Mouse (Mus musculus) gastrocnemius, postnatal 14 days (tissue): ENCODE data around the gene 4930507D05Rik. TPM values are rescaled to one million over a fixed set of nuclear protein-coding genes. Genes with fewer than 3 reads are reported as not detected.
"Not testable (repeated sequence)": the region's sequence is repeated elsewhere in the genome, so short reads cannot be mapped to it uniquely, and the experiment has no call there.

Experiments used
- DNase-seq: peaks from one replicate; pipeline ENCODE4 v3.0.0; 2021; ENCODE audit warnings: mixed read lengths
- intact Hi-C: fragments of 180-260 bp; cut with DNase I; formaldehyde crosslinking; loops from one replicate; pipeline ENCODE4 v1.15.1; 2025; ENCODE audit warnings: low total_unique reads
- long read RNA-seq, 2 experiments: library from polyadenylated mRNA; stranded (forward); transcript quantifications; one replicate each; pipeline ENCODE4 v2.0.0; 2021
- total RNA-seq, 2 experiments: library from RNA; stranded (reverse); gene quantifications; 2 replicates each; pipeline ENCODE4 v1.2.3; 2021

The 4930507D05Rik gene
- under 1 TPM; 0.16 to 0.23 TPM for total RNA-seq
- long read RNA-seq, experiment 1 = 0 reads
- long read RNA-seq, experiment 2 = 0 reads

DNA sequence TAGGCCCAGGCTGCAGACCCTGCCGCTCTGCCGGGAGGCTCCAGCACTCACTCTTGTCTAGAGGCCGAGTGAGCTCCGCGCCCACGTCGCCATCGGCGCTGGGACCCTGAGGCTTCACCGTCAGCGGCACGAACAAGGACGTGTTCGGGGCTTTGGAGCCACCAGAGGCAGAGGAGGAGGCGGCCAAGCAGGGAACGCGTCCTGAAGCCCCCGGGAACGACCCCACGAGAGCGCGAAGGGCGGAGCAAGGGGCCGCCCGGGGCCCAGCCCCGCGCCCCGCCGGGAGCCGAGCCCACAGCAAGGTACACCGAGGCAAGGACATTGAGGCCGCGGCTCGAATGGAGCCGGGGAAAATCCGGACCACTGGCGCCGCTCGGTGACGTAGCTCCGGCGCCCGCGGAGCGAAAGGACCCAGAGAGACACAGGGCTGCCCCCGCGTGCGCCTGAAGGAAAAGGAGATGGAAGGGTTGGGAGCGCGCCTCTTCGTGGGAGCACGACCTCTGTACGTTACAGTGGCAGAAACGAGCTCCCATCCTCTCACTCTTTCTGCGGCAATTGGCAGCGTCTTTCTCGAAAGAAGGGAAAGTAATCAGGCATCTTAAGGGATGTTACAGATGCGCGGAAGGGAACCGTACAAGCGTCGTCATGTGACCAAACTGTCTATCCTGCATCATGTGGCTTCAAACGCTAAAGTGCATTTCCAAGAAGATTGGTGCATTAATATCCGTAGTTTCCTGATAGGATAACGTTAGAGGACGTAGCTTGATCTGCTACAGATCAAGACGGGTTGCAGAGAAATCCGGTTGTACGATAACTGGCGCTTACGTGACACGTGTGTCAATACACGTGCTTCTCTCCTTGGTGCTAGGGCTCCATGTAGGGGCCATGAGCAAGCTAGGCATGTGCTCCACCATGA, at the start of gene 4930507D05Rik, which contains the start of gene Supv3l1:
4930507D05Rik (plus strand) TSS at position 126 of the 916 bp plus-strand sequence.
Supv3l1 (minus strand) TSS at position 375 of the 916 bp plus-strand sequence.
- intact Hi-C loops = loop anchor here (5.0 kb wide), 1 partner anchor 38 kb away; the partner anchor contains the start of gene Vps26a
- DNase-seq = peak; percentile 90

DNA sequence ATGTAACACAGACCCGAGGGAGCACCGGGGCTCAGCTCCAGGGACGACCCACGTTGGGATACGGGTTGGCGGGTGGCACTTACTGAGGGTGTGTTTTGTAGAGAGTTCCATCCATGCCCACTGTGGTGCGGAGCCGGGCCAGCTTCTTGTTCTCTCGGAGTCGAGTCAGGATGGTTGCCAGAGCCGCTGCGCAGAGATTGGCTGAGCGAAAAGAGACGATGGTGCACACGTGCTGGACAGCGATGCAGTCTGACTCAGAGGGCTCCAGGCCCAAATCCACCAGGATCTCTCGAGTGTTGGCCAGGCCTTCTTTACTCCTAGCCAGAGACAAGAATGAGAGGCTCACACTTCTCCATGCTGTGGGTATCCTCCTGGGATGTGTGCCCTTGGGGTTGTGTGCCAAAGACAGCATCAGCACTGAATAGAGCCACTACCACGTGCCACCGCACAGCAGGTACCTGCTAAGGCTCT, 47.6 kb upstream of the 4930507D05Rik start:
- intact Hi-C loops = loop anchor here (10.0 kb wide), 1 partner anchor 57 kb away; no protein-coding TSS in a partner anchor
- peak; percentile 66 for DNase-seq

DNA sequence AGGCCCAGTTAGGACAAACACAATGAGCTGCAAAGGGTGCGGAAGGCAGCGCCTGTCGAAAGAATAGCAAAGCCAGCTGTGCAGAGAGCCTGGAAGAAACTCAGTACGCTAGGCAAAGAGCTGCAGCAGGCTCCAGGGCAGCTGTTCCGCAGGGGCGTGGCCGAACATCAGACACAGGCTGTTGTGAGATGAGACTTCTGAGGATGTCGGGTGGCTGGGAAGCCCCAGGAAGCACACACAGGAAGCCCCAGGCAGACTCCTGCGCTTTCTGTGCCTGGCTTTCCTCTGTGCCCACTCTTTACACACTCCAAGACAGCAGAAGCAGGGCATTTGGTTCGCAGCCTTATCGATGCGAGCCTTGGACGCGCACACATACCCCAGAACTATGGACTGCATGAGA, 44.4 kb upstream of the 4930507D05Rik start:
- intact Hi-C loops = loop anchor here (10.0 kb wide), 1 partner anchor 60 kb away; no protein-coding TSS in a partner anchor
- DNase-seq = peak; percentile 79

DNA sequence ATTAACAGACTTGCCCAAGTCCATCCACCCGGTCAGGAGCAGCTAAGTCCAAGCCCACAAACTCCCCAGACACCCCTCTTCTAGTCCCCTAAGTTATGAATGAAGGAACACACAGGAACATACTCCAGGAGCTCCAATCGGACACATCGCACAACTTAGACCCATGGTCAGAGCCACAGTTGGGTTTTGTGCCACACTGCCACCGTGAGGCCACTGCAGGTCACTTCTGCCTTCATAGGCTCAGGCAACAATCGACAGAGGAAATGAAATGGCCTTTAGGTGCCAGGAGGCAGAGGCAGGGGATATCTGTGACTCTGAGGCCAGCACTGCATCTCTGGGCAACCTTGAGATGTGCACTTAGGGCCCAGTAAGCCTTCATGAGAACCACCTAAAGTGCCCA, 38.3 kb upstream of the 4930507D05Rik start:
- intact Hi-C loops = loop anchor here (2.0 kb wide), 1 partner anchor 134 kb away; no protein-coding TSS in a partner anchor

DNA sequence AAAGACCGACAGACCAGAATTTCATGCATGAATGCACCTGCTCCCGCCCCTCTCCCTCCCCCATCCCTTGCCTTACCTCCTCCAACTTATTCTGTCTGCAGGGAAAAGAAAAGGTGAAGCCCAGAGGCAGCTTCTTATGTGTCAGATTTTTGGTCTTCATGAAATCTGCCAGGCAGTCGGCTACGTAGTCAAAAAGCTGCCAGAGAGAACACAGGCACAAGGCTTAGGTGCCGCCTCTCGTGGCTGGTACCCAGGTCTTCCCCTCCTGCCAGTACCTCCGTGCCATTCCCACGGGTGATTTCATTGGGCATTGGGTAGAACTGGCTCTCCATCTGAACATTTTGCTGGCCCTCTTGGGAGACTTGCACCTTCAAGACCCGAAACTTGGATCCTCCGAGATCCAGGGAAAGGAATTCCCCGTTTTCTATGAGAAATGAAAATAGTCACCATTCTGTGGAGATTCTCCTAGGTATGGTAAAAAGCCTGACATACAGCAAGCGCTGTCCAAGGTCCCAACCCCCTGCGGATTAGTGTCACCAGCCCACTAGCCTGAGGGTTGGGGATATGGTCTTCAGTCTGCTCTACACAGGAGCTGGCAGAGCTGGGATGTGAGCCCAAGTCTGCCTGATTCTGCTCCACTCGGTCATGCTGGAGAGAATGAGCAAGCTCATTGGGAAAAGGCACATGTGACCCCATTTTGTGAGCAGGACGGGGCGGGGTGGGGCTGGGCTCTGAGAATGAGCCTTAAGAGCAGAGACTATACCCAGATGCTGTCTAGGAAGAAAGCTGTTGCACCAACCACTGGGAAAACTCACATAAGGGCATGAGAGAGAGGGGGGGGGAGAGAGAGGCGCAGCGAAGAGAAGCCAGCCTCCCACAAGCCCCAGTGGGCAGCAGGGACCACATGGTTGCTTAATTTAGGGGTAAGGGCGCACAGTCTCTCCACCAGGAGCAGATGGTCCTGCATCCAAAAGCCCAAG, 37.6 kb upstream of the 4930507D05Rik start:
- DNase-seq = no peak
- intact Hi-C loops = loop anchor here (2.0 kb wide), 1 partner anchor 135 kb away; no protein-coding TSS in a partner anchor

More for the DNA sequence above, 38.3 kb upstream of the 4930507D05Rik start:
- DNase-seq = peak; percentile 64

DNA sequence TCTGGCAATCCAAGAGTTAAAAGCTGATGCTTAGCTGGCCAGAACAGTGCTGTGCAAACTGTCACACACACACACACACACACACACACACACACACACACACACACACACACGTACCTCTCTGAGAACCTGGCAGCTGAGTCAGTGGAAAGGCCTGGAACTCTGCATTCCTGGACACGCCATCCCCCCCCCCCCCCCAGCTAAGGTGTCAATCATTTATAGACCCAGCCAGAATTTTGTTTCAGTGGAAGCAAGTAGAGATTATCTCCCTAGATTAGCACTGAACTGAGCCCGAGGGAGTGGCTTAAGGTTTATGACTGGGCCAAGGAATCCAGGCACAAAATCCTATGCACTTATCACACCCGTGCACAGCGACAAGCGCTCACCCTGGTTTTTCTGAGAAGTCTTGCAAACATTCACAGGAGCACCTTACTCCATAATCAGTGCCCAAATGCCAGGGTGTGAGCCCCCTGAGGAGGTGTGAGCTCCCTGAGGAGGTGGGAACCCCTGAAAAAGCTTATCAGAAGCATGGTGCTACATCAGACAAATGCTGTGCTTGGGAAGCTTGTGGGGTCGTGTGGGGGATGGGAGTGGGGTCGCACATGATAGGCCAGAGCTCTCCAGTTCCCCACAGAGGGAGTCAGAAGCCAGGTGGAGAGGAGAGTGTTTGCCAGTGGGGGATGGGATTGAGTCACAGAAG, 36.2 kb upstream of the 4930507D05Rik start:
- intact Hi-C loops = no loop called here
- no peak for DNase-seq

DNA sequence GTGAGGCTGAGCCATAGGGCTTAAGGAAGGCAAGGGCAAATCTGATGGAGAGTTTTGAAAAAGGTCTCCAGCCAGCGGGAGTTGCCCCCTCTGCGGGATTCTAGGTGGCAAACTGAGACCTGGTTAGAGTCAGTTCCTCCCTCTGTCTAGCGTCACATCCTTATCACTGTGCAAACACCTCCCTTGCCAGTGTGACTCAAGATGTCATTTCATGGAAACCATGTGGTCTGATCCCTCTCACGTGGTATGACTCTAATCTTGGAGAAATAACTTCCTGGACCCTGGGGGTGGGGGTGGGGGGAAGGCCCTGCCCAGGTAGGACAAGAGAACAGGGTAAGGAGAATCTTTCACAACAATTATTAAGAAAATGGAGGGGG, 35.7 kb upstream of the 4930507D05Rik start:
- DNase-seq = no peak
- intact Hi-C loops = no loop called here

DNA sequence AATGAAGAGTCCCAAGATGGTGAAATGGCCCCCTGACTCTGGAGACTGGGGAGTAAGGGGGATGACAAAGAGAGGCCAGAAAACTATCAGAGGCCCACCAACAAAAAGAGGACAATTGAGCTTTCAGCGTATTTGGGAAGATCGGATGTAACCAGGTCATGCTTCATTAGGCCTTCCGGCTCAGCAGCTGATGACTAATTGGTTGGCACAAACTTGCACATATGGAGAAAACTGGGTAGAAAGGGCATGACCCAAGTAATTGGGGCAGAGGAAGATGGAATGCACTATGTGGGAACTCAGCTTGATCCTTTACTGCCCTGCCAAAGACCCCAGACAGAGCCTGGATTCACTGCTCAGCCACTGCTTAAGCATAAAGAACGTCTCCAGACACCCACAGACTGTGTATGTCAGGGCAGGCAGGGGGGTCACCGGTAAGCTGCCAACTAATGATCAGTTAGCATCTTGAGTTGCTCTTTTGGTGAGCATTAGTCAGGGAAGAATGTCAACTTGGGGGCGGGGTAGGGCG, 30.4 kb upstream of the 4930507D05Rik start:
- no peak for DNase-seq
- intact Hi-C loops = no loop called here

DNA sequence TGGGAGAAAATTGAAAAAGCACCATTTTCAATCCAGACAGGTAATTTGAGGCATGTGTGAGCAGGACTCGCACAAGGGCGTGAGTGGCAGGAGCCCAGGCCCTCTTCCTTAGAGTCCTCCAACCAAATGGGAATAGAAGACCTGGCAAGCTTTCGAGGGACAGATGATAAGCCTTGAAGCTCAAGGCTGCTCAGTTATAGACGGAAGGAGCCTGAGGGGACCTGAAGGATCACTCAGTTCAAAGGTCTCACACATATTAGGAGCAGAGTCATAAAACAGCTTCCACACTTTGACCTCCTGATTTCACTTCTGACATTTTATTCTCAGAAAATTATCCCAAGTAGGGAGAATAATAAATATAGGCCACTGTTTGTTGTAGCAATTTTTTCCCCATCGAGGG, 29.9 kb upstream of the 4930507D05Rik start:
- DNase-seq = no peak
- intact Hi-C loops = no loop called here

DNA sequence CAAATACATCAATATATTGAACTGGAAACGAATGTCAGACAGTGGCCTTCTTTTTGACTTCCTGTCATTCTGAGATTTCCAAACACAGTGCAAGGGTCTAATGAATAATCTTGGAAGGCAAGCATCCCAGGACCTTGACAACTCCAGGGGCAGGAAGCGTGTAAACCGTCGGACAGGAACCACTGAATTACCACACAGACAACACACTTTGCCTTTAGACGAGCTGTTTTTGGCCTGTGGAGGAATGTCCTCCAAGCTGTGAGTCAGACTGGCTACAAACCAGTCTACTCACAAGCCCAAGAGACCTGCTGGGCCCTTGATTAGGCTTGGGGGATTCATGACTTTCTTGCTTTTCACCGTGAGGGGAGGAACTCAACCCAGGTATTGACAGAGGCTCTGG, 28.9 kb upstream of the 4930507D05Rik start:
- no peak for DNase-seq
- intact Hi-C loops = no loop called here

DNA sequence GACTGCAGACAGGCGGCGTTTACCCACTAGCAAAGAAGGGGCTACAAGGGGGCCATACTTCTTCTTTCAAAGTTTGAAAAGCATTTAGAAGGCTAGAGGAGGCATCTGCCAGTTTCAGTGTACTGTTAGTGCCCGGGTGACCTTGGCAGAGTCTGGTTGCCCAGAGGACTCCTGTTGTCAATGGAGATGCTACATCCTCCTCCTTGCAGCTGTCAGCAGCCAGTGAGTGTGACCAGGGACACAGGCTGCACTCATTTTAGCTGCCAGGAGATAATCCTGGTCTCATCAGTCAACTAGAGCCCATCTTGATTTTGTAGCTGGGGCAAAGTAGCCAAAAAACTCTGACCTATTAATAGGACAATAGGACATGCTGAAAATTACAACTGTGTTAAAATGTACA, 28.2 kb upstream of the 4930507D05Rik start:
- no peak for DNase-seq
- intact Hi-C loops = no loop called here

DNA sequence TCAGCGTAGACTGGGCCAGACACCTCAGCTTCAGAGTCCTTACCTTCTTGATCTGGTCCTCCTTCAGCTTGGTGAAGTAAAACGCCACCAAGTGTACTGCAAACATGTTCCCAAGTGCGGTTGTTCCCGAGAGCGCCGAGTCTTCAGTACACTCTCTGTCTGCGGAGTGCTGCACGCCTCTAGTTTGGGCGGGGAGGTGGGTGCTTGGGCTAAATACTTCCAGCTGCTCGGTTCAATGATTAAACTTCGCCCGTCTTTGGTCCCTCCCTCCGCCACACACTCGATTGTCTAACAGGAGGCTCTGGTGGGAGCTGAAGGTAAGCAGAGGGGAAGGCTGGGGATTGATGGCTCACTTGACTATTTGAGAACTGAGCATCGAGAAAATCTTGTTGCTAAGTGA, 27.0 kb upstream of the 4930507D05Rik start, which contains the start of gene Hkdc1:
Hkdc1 (minus strand) TSS at position 237 of the 400 bp plus-strand sequence.
- intact Hi-C loops = no loop called here
- DNase-seq = no peak

DNA sequence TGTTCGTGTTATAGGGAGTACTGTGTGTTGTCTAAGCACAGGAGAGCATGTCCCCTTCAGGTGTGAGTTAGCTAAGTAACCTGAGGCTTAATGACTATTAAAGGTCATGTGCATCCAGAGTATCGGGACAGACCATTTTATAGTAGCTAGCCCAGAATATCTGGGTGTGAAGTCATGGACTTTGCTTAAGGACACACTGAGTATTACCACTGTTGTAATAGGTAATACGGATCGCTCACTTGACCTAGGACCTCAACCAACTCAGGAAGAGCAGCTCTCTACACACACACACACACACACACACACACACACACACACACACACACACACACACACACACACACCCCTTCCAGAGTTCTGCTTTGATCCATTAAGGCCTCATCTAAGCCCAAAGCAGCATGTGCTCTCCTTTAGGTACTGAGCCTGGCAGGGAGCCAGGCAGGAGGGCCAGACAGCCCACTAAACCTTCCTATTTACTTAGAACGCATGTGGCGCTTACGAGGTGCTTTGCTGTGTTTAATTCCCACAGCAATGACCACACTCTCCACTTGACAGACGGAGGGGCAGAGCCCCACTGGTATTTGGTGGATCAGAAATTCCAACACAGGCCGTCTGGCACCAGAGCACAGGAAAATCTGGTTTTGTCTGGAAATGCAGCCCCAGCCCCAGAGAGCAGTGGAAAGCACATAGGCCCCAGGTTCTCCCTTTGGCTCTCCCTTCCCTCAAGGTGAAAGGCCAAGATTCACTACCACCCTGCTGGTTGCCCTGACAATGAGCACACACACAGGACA, 24.0 kb upstream of the 4930507D05Rik start:
- no peak for DNase-seq
- intact Hi-C loops = no loop called here

DNA sequence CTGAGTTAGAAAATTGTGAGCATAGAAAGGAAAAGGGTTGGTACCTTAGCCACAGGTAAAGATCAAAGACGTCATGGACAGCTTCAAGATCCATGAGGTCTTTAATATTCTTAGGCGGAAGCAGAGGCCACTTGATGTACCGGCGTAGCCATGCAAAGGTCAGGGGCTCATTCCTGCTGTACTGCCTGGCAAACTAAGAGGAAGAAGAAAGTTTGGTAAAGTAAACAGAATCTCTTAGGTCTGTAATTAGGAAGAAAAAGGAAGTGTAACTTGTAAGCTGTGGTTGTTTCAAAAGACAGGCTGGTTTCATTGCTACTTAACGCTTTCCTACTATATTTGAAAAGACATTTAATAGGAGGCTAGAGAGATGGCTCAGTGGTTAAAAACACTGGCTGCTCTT, 18.9 kb upstream of the 4930507D05Rik start:
- no peak for DNase-seq
- intact Hi-C loops = no loop called here

DNA sequence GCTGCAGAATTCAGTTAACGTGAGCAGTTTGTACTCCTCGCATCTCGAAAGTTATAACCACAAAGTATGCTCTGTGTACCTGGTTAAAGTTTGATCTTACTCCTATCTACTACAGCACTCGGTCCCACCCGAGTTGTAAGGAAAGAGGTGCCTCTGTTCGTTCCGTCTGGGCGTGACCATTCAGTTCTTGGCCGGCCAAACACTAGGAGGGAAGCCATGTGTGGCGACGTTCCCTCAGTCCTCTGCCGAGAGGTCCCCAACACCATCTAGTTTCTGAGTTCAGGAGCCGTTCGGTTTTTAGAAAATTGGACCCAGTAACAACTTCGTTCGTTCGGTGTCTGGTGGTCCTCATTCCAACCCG, 971 bp downstream of the 4930507D05Rik start:
- DNase-seq = no peak
- intact Hi-C loops = no loop called here

DNA sequence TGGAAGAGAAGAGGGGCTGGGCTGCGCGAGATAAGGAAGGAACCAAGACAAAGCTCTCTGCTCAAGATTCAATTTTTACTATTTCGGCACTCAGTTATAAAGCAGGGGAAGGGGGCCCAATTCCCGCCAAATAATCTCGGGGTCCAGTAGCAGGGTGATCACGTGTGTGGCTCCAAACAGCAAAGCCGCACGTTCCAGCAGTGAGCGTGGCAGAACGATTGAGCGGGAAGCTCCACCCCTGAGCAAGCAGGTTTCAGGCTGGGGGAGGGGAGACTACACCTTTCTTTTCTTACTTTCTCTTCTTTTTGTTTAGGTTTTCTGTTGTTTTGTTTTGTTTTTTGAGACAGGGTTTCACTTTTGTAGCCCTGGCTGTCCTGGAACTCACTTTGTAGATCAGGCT, 2.7 kb downstream of the 4930507D05Rik start:
- intact Hi-C loops, DNase-seq: not testable (repeated sequence)

DNA sequence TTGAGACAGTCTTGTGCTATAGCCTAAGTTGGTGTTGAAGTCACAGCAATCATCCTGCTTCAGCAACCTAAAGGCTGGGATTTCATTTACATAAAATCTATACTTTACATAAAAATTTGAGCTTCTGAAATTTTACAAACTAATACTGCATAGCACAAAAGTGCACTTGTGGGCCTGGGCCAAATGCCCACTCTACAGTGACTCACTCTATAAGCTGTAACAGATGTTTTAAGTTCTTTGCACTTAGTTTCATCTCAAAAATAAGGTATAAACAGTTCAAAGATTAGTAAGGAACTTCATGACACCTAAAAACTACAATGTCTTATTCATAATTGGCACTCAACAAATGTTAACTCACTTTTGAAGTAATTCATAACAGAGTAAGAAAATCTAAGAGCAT, 12.0 kb downstream of the 4930507D05Rik start:
- DNase-seq = no peak
- intact Hi-C loops = no loop called here

DNA sequence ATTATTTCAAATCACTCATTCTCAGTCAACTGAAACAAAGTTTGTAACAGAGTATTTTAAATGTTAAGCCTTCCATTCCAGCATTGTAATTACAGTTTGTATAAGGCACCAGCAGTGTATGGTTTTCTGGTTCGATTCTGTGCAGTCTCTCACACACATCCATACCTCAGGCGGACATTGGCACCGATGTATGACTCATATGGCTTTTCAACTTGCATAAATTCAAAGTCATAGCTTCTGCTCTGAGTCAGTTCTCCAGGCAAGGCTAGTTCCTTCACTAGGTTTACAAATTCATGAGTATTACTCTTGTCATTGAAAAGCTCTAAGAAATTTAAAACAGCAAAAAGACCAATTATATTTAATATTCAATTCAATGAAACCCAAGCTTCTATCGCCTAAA, 20.4 kb downstream of the 4930507D05Rik start:
- DNase-seq = no peak
- intact Hi-C loops = no loop called here
